Mouse (Mus musculus): ENCODE measurements around the gene Atl2. TPM values are rescaled to one million over a fixed set of nuclear protein-coding genes. Genes with fewer than 3 reads are reported as not detected.

The Atl2 gene
- polyA plus RNA-seq, 1 experiment = 10.7 TPM

DNA sequence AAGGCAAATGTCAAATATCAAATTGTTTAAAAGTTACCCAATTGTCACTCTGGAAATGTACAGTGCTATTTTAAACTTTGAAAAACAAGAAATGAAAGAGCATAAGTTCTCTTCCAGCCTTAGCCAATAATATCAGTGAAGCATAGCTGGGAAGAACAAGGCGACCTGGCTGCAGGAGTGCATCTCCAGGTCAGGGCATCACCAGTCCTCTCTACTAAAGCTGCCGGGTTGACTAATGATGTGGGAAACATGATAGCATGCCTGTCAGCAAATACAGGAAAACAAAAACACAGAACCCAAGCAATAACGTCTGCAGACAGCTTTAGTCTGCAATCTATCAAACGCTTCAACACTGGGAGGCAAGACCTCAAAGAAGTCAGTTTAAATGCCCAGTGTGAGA lies 12.7 kb downstream of the Atl2 start:
- TF ChIP-seq CTCF (IDR thresholded peaks at IDR 0.05; ENCODE audit: insufficient read depth, low read length) (no peak), POLR2A (IDR thresholded peaks at IDR 0.05; ENCODE audit: borderline replicate concordance, extremely low read depth, low read depth, low read length) (no peak)
- DNase-seq = no peak
- 33% methylated on average over 4 of the region's 4 CpGs for WGBS

DNA sequence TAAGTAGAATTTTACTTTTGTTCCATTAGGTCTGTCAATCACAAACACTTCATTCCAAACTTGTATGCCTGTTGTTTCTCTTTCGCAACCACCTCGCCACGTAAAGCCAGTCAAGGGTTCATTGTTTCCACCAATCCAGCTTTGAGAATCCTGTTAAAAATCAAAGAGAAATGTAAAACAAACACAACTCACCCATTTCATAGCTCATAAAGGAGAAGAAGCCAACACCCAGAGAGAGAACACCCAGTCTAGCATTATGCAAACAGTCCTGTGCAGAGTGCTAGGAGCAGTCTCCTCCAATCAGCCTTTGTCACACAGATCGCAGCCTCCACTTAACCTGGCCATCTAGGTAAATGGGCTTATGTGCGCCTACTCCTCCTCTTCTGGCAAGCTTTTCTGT lies 30.9 kb downstream of the Atl2 start:
- TF ChIP-seq CTCF (IDR thresholded peaks at IDR 0.05; ENCODE audit: insufficient read depth, low read length) = no peak
- TF ChIP-seq POLR2A (IDR thresholded peaks at IDR 0.05; ENCODE audit: borderline replicate concordance, extremely low read depth, low read depth, low read length) = no peak
- Histone ChIP-seq H3K4me3 (replicated peaks; ENCODE audit: extremely low read depth, low read depth, low read length) (no peak overlapping the region), H3K4me1 (ENCODE audit: control insufficient read depth, insufficient read depth, low read length) (no peaks in the 10 kb centered on the region)
- 72% methylated on average over 5 of the region's 5 CpGs for WGBS
- DNase-seq = no peak

More for the DNA sequence above, 12.7 kb downstream of the Atl2 start:
- Histone ChIP-seq H3K4me3 (replicated peaks; ENCODE audit: extremely low read depth, low read depth, low read length) (no peak overlapping the region), H3K4me1 (ENCODE audit: control insufficient read depth, insufficient read depth, low read length) (peaks cover 3% of the 10 kb centered on the region)

DNA sequence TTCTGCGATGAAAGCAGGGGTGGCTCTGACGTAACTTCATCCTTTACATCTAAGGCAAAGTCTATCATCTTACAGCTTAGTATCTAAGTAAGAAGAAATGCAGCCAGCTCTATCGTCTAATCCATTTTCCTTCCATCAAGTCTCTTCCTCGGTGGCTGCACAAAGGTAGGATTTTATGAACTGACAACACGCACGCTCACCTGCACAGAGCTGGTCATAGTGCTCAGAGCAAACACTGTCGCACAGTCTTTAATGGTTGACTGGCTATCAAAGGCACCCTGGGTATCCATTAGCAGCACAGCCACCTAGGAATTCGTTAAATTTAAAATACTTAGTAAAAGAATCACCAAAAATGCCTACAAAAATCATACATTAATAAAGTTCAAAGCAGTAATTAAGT lies 31.4 kb downstream of the Atl2 start:
- no peak for DNase-seq
- TF ChIP-seq POLR2A (IDR thresholded peaks at IDR 0.05; ENCODE audit: borderline replicate concordance, extremely low read depth, low read depth, low read length) (no peak), CTCF (IDR thresholded peaks at IDR 0.05; ENCODE audit: insufficient read depth, low read length) (no peak)
- Histone ChIP-seq H3K4me1 (ENCODE audit: control insufficient read depth, insufficient read depth, low read length) (no peaks in the 10 kb centered on the region), H3K4me3 (replicated peaks; ENCODE audit: extremely low read depth, low read depth, low read length) (no peak overlapping the region)
- WGBS = 86% methylated on average over 8 of the region's 8 CpGs

DNA sequence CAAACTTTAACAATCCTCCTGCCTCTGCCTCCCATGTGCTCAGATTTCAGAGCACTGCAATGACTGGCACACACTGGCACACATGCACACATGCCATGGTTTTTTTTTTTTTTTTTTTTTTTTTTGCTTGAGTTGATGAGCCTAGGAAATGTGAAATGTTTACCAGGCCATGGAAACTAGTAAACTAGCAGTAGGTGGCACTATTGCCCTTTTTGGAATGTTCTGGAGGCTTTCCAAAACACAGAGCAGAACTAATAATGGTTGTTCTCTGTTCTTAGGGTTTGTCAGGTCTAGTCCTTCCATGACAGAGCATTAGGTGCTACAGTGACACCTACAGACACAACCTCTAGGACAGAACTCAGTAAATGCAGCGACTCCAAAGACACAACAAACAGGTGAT lies 33.9 kb downstream of the Atl2 start:
- TF ChIP-seq CTCF (IDR thresholded peaks at IDR 0.05; ENCODE audit: insufficient read depth, low read length) (no peak), POLR2A (IDR thresholded peaks at IDR 0.05; ENCODE audit: borderline replicate concordance, extremely low read depth, low read depth, low read length) (no peak)
- WGBS = 70% methylated on average over 1 of the region's 1 CpGs
- DNase-seq = no peak
- no peaks in the 10 kb centered on the region for H3K4me1 ChIP-seq (ENCODE audit: control insufficient read depth, insufficient read depth, low read length)
- H3K4me3 ChIP-seq (replicated peaks; ENCODE audit: extremely low read depth, low read depth, low read length) = no peak overlapping the region

DNA sequence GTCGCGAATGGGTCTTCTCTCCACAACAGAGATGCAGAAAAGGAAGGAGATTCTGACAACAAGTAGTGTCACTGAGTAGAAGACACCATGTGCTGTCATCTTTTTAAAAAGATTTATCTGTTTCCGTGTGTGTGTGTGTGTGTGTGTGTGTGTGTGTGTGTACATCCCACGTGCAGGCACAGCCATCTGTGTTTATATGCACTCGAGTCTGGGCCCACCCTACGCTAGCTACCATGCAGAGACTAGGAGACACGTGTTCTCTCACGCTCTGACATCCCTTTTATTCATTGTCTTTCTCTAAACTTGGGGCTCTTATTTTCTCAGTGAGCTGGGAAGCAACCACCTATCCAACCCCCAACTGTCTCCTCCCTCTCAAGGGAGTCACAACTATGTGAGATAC lies 40.4 kb downstream of the Atl2 start:
- H3K4me3 ChIP-seq (replicated peaks; ENCODE audit: extremely low read depth, low read depth, low read length) = no peak overlapping the region
- no peak for TF ChIP-seq CTCF (IDR thresholded peaks at IDR 0.05; ENCODE audit: insufficient read depth, low read length)
- no peak for TF ChIP-seq POLR2A (IDR thresholded peaks at IDR 0.05; ENCODE audit: borderline replicate concordance, extremely low read depth, low read depth, low read length)
- DNase-seq = no peak
- WGBS = 73% methylated on average over 8 of the region's 8 CpGs
- H3K4me1 ChIP-seq (ENCODE audit: control insufficient read depth, insufficient read depth, low read length) = no peaks in the 10 kb centered on the region

DNA sequence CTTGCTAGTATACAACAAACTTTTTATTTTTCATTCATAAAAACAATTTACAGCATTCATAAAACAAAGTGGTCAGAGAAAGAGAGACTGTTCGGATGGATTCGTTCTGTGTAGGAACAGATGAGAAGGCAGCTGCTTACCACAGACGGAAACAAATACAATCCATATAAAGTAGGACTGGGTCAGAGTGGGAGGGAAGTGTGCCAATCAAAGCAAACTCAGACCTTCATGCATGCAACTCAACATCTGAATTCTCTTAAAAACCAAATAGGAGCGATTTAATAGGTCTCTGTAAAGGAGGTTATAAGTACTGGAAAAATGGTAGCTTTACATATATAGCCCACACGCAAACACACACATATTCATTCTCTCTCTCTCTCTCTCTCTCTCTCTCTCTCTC lies 47.5 kb downstream of the Atl2 start:
- Histone ChIP-seq H3K4me3 (replicated peaks; ENCODE audit: extremely low read depth, low read depth, low read length) (no peak overlapping the region), H3K4me1 (ENCODE audit: control insufficient read depth, insufficient read depth, low read length) (no peaks in the 10 kb centered on the region)
- 89% methylated on average over 5 of the region's 5 CpGs for WGBS
- DNase-seq = no peak
- TF ChIP-seq POLR2A (IDR thresholded peaks at IDR 0.05; ENCODE audit: borderline replicate concordance, extremely low read depth, low read depth, low read length) = no peak
- no peak for TF ChIP-seq CTCF (IDR thresholded peaks at IDR 0.05; ENCODE audit: insufficient read depth, low read length)

DNA sequence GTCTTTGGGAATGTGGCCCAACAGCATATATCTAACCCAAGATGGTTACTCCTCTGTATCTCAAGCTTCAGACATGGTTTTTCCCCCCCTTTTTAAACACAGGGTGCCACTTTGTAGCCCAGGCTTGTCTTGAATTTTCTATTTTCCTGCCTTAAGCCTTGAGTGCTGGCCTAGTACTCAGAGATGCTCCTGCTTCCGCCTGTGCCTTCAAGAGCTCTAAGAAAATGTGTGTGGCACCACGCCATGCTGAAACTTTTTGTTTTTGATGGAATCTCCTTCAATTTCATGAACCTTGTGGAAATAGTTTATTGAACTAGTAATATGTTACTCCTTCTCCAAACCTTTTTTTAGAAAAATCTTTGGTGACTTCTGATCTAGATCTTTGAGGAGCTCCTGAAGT lies 49.7 kb downstream of the Atl2 start:
- no peak for DNase-seq
- no peak overlapping the region for H3K4me3 ChIP-seq (replicated peaks; ENCODE audit: extremely low read depth, low read depth, low read length)
- WGBS = 92% methylated on average over 2 of the region's 2 CpGs
- TF ChIP-seq CTCF (IDR thresholded peaks at IDR 0.05; ENCODE audit: insufficient read depth, low read length) = no peak
- TF ChIP-seq POLR2A (IDR thresholded peaks at IDR 0.05; ENCODE audit: borderline replicate concordance, extremely low read depth, low read depth, low read length) = no peak
- H3K4me1 ChIP-seq (ENCODE audit: control insufficient read depth, insufficient read depth, low read length) = no peaks in the 10 kb centered on the region

DNA sequence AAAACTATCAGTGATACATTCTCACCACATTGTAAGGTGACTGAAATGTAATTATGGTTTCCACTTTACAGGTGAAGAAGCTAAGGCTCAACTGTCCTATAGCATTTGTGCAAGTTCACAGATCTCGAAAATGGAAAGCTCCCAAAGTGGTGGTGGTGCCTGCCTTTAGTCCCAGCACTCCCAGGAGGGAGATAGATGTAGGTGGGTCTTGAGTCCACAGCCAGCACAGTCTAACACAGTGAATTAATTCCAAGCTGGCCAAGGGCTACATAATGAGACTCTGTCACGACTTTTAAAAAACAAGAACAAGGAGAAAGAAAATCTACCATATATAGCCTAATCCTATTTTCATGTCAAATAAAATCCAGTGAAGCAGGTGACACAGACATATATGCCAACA lies 50.2 kb downstream of the Atl2 start:
- WGBS = 87% methylated on average over 2 of the region's 2 CpGs
- no peak for DNase-seq
- no peak overlapping the region for H3K4me3 ChIP-seq (replicated peaks; ENCODE audit: extremely low read depth, low read depth, low read length)

DNA sequence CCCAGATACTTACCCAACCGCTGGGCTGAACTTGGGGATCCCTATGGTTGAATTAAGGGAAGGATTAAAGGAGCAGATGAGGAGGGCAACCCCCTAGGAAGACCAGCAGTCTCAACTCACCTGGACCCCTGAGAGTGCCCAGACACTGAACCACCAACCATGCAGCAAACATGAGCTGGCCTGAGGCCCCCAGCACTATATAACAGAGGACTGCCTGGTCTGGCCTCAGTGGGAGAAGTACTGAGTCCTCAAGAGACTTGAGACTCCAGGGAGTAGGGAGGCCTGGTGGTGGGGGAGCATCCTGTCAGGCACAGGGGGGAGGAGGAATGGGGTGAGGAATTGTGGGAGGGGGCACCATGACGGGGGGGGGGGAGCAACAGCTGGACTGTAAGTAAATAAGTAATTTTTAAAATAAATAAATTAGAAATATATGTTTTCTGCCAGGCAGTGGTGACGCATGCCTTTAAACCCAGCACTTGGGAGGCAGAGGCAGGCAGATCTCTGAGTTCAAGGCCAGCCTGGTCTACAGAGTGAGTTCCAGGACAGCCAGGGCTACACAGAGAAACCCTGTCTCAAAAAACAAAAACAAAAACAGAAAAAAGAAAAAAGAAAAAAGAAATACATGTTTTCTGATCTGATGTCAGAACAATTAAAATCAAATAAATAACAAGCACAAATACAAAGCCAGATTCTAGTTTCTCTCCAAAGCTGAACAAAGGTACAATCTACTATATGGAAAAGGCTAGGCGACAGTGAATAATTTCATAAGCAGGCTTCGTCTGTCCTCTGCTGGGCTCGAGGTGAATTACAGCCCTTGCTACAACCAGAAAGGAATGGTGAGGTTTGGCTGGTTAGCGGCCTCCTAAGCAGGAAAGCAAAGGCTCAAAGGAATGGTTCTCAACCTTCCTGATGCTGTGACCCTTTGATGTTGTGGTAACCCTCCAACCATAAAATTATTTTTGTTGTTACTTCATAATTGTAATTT lies 55.4 kb downstream of the Atl2 start:
- Histone ChIP-seq H3K4me3 (replicated peaks; ENCODE audit: extremely low read depth, low read depth, low read length) (no peak overlapping the region), H3K4me1 (ENCODE audit: control insufficient read depth, insufficient read depth, low read length) (no peaks in the 10 kb centered on the region)
- peak; percentile 65 for DNase-seq
- peak; percentile 88 for TF ChIP-seq CTCF (IDR thresholded peaks at IDR 0.05; ENCODE audit: insufficient read depth, low read length)
- no peak for TF ChIP-seq POLR2A (IDR thresholded peaks at IDR 0.05; ENCODE audit: borderline replicate concordance, extremely low read depth, low read depth, low read length)
- WGBS = 44% methylated on average over 7 of the region's 7 CpGs

More for the DNA sequence above, 50.2 kb downstream of the Atl2 start:
- no peak for TF ChIP-seq CTCF (IDR thresholded peaks at IDR 0.05; ENCODE audit: insufficient read depth, low read length)
- TF ChIP-seq POLR2A (IDR thresholded peaks at IDR 0.05; ENCODE audit: borderline replicate concordance, extremely low read depth, low read depth, low read length) = no peak
- H3K4me1 ChIP-seq (ENCODE audit: control insufficient read depth, insufficient read depth, low read length) = no peaks in the 10 kb centered on the region

DNA sequence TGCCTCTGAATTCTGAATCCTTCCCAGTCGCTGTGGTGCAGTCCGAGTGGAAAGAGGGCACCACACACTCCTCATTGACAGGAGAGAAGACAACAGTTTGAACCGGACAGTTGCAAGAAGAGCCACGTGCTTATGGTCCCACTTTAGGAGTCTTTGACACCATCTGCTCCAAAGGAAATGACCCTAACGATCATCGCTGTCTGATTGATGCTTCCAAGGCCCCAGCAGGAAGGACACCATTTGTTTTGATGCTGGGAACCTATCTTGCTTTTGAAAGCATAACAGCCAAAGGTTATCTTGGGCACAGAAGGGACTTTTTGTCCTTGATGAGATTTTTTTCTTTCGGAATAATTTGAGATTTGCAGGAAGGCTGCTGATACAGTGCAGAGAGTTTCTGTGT lies 58.9 kb downstream of the Atl2 start:
- no peak for DNase-seq
- no peaks in the 10 kb centered on the region for H3K4me1 ChIP-seq (ENCODE audit: control insufficient read depth, insufficient read depth, low read length)
- TF ChIP-seq POLR2A (IDR thresholded peaks at IDR 0.05; ENCODE audit: borderline replicate concordance, extremely low read depth, low read depth, low read length) (no peak), CTCF (IDR thresholded peaks at IDR 0.05; ENCODE audit: insufficient read depth, low read length) (no peak)
- no peak overlapping the region for H3K4me3 ChIP-seq (replicated peaks; ENCODE audit: extremely low read depth, low read depth, low read length)
- 66% methylated on average over 7 of the region's 7 CpGs for WGBS

All from lung, adult 2 months (tissue).